Mouse (Mus musculus): ENCODE data around the gene Dock3.
"Not testable (repeated sequence)": the region's sequence is repeated elsewhere in the genome, so short reads cannot be mapped to it uniquely, and the experiment has no call there.

The Dock3 gene

DNA sequence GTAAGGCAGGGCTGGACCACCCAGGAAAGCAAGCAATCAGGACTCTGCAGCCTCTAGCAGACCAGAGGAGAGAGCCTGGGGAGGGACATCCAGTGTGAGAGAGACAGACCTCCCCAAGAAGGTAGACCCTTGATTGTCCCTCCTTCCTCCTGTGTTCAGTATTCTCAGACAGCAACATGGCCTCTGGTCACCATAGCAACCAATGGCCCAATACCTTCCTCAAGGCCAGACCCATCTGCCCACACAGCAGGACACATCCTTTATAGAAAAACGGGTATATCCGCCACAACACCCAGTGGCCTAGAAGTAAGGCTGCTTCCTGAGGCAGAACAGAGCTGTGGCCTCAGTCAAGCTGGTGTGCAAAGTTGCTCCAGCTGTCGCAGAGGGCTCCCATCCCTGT lies 23.9 kb upstream of the Dock3 start:
- no peak for DNase-seq (ENCODE audit: low read depth)

- no peak for DNase-seq (ENCODE audit: low read depth)
Measured at GRCm38 (mm10) chr9:107254925-107255324, 23.2 kb upstream of the Dock3 start.

GRCm38 (mm10) chr9:107254476-107254875 lies 22.8 kb upstream of the Dock3 start:
- no peak for DNase-seq (ENCODE audit: low read depth)

GRCm38 (mm10) chr9:107252164-107252563 lies 20.5 kb upstream of the Dock3 start:
- no peak for DNase-seq (ENCODE audit: low read depth)

- DNase-seq (ENCODE audit: low read depth), result no peak
Measured at GRCm38 (mm10) chr9:107250416-107251337, 19.0 kb upstream of the Dock3 start.

DNA sequence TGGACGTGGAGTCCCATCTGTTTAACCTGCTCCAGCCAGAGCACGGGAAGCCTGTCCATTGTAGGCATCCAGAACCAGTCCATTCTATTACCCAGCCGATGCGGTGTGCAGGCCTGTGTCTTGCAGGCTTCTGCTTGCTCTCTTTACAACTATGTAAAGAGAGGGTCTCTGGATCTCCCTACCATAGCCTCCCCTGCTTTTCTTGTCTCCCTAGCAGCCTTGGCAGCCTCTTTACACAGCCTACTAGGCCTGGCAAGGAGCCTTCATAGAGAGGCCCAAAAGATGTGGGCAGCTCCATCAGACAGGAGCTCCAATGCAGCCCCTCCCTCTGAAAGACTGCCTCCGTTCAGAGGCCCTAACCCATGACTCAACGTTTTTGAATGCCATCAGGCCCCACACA lies 17.4 kb upstream of the Dock3 start:
- no peak for DNase-seq (ENCODE audit: low read depth)

GRCm38 (mm10) chr9:107246170-107246569 lies 14.5 kb upstream of the Dock3 start:
- DNase-seq (ENCODE audit: low read depth), result no peak

- DNase-seq (ENCODE audit: low read depth), result no peak
Measured at GRCm38 (mm10) chr9:107245311-107245710, 13.6 kb upstream of the Dock3 start.

- DNase-seq (ENCODE audit: low read depth), result no peak
Measured at GRCm38 (mm10) chr9:107236151-107236550, 4.4 kb upstream of the Dock3 start.

DNA sequence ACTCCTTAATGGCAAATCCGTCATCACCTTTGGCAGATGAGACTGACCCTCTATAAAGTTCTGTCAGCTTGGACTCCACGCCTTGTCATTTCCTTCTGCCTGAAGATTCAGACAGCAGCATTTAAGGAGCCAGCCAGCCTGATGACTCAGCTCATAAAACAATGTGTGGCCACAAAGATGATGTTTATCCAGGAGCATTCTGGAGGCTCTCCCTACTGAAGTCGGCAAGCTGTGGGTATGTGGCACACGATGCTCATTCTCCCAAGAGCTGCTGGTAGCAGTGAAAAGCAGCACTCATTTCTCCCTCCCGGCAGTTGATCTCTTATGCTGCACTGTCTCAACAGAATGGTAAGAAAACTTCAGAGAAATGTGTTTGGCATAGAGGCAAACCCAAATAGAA lies 3.6 kb upstream of the Dock3 start:
- DNase-seq (ENCODE audit: low read depth), result no peak

- DNase-seq (ENCODE audit: low read depth), result no peak
Measured at GRCm38 (mm10) chr9:107232140-107232539, 431 bp upstream of the Dock3 start.

GRCm38 (mm10) chr9:107230991-107231538 lies 644 bp downstream of the Dock3 start:
- no peak for DNase-seq (ENCODE audit: low read depth)

- DNase-seq (ENCODE audit: low read depth), result no peak
Measured at GRCm38 (mm10) chr9:107224597-107224996, 7.1 kb downstream of the Dock3 start.

- DNase-seq (ENCODE audit: low read depth), result peak; percentile 1
Measured at GRCm38 (mm10) chr9:107174831-107175230, 56.9 kb downstream of the Dock3 start.

GRCm38 (mm10) chr9:107165792-107166191 lies 65.9 kb downstream of the Dock3 start:
- DNase-seq (ENCODE audit: low read depth), result no peak

- no peak for DNase-seq (ENCODE audit: low read depth)
Measured at GRCm38 (mm10) chr9:107164825-107165224, 66.9 kb downstream of the Dock3 start.

DNA sequence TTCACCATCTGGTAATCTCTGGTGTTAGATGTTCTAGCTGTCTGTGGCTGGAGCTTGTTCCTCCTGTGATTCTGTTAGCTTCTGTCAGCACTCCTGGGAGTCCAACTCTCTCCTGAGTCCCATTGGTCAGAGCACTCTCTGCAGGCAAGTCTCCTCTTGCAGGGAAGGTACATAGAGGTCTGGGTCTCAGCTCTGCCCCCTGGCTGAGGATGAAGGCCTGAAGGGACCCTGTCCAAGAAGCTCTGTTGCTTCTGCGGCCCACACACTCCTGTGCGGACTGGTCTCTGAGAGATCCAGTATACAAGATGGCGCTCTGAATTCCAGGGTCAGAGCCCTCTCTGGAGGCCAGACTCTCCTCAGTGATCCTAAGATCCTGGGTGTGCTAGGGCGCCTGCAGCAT lies 75.3 kb downstream of the Dock3 start:
- not testable (repeated sequence) for DNase-seq (ENCODE audit: low read depth)

- no peak for DNase-seq (ENCODE audit: low read depth)
Measured at GRCm38 (mm10) chr9:107112791-107113190, 118.9 kb downstream of the Dock3 start.

GRCm38 (mm10) chr9:107112056-107112455 lies 119.7 kb downstream of the Dock3 start:
- DNase-seq (ENCODE audit: low read depth), result no peak

DNA sequence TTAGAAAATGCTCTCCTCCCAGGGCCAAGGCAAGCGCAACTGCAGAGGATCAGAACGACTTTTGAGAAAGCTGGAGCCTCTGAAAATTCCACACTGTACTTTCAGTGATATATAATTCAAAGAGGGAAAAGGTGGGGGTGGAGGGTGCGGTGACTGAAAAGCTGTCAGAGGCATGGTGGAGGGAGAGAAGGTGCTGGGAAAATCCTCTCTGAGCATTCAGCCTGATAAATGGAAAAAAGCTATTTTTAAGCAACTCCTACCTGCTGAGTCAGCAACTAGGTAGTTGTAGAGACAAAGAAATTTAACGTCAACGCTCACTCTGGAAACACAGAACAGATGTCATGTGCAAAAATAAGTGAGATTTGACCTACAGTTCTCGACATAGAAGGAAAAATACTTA lies 132.2 kb downstream of the Dock3 start:
- DNase-seq (ENCODE audit: low read depth), result no peak

GRCm38 (mm10) chr9:107089451-107089850 lies 142.3 kb downstream of the Dock3 start:
- DNase-seq (ENCODE audit: low read depth), result not testable (repeated sequence)

- no peak for DNase-seq (ENCODE audit: low read depth)
Measured at GRCm38 (mm10) chr9:107087531-107087930, 144.2 kb downstream of the Dock3 start.

- DNase-seq (ENCODE audit: low read depth), result no peak
Measured at GRCm38 (mm10) chr9:107037947-107038346, 193.8 kb downstream of the Dock3 start.

DNA sequence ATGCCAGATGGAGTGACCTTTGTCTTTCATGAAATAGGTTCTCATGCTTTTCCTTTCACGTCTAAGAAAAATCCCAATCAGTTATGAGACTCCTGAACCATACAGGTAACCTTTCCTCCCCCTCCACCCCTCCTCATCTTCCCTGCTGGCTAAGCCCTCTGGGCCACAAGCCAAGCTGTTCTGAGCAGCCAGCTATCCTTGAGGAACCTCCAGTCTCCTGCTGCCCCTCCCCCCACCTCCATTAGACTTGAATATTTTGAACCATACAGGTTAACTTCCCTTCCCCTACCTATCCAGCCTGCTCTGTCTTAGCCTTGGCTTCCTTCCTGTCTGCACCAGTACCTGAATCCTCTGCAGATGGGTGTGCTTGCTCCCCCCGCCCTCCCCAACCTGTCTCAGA lies 204.1 kb downstream of the Dock3 start:
- DNase-seq (ENCODE audit: low read depth), result no peak
